Mouse (Mus musculus) liver, embryonic 15.5 days (tissue): ENCODE measurements around the gene Slit3. TPM values are rescaled to one million over a fixed set of nuclear protein-coding genes. Genes with fewer than 3 reads are reported as not detected.

Experiments
- ATAC-seq: fragments of 200-750 bp; cut with Nextera tagmentation; 2 replicates; pipeline ENCODE4 v1.8.0; 2017; ENCODE audit warnings: moderate number of reproducible peaks, mild to moderate bottlenecking, moderate library complexity; ENCODE audit not compliant: insufficient read depth
- H3K27ac ChIP-seq: fragments of 300-500 bp; sonication (generic); replicated peaks from 2 replicates; pipeline ENCODE4 v1.5.1; 2015; ENCODE audit warnings: mild to moderate bottlenecking, inconsistent platforms
- H3K27me3 ChIP-seq: fragments of 300-500 bp; sonication (generic); 2 replicates; pipeline ENCODE4 v1.6.1; 2015; ENCODE audit warnings: mild to moderate bottlenecking, inconsistent platforms
- H3K36me3 ChIP-seq: fragments of 300-500 bp; sonication (generic); replicated peaks from 2 replicates; pipeline ENCODE4 v1.6.1; 2015; ENCODE audit warnings: moderate library complexity, mild to moderate bottlenecking, inconsistent platforms
- H3K4me1 ChIP-seq: fragments of 300-500 bp; sonication (generic); replicated peaks from 2 replicates; pipeline ENCODE4 v1.6.1; 2015; ENCODE audit warnings: inconsistent platforms
- H3K4me2 ChIP-seq: fragments of 300-500 bp; sonication (generic); 2 replicates; pipeline ENCODE4 v1.6.1; 2015; ENCODE audit warnings: moderate library complexity, mild to moderate bottlenecking, inconsistent platforms
- H3K4me3 ChIP-seq: fragments of 300-500 bp; sonication (generic); replicated peaks from 2 replicates; pipeline ENCODE4 v1.5.1; 2015; ENCODE audit warnings: mild to moderate bottlenecking, inconsistent platforms
- H3K9ac ChIP-seq: fragments of 300-500 bp; sonication (generic); 2 replicates; pipeline ENCODE4 v1.6.1; 2015; ENCODE audit warnings: moderate library complexity, mild to moderate bottlenecking, inconsistent platforms
- H3K9me3 ChIP-seq: fragments of 300-500 bp; sonication (generic); replicated peaks from 2 replicates; pipeline ENCODE4 v1.6.1; 2016; ENCODE audit warnings: inconsistent platforms
- WGBS: fragments of 180-500 bp; shearing (Covaris S2); methylation state at CpG from one replicate; pipeline ENCODE4 v1.1.7; 2015; ENCODE audit warnings: mixed read lengths; ENCODE audit not compliant: insufficient replicate concordance; 5-methylcytosine and 5-hydroxymethylcytosine counted together
- polyA plus RNA-seq: library from polyadenylated mRNA; unstranded; fragments of >200 nt; fragmentation: Nextera tagmentation; extraction: Ambion mirVana; gene quantifications from 2 replicates; pipeline ENCODE4 v1.2.1, GENCODE M21; 2015

Slit3 gene
- polyA plus RNA-seq, 1 experiment from 2014 or later, result 0.20 TPM

DNA sequence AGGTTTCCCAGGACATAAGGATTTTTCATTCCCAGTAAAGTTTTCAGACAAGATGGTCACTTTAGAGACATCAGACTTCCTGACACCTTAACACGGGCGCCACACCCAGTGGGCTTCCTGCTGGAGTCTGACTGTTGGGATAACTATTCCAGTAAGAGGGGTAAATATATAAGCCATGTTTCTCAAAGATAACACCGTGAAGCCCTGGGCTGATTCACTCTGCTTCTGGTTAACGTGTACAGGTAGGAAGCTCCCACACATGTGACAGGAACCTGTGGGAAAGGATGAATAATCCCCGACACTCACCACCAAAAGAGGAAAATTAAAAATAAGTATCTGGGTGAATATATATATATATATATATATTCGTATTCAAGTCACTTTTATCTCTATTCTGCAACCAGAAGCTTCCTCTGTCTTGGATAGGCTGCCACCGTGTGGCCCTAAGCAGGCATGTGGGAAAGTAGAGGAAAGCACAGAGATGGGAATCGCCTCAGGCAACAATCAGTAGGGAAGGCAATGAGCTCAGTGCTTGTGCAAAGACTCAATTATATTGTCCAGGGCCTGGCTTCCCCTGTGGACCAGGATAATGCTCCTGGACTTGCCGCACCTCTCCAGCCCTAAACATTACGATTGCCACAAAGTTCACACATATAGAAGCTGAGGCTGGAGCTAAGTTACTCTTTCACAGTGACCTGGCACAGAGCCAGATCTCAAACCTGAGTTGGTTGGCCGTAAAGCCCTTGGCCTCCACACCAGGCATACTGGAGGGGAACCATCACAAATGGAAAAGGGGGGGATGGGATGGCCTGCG lies 286.5 kb downstream of the Slit3 start:
- Histone ChIP-seq H3K4me3 (no peak overlapping the region), H3K9ac (no peak overlapping the region), H3K4me2 (no peak overlapping the region), H3K27ac (no peak overlapping the region), H3K27me3 (no peaks in the 10 kb centered on the region; the same call in 1 of the 2 replicates), H3K9me3 (no peaks in the 10 kb centered on the region), H3K4me1 (no peaks in the 10 kb centered on the region), H3K36me3 (no peaks in the 10 kb centered on the region)
- 44% methylated on average over 12 of the region's 12 CpGs for WGBS
- no peak for ATAC-seq

- Histone ChIP-seq H3K27me3 (no peaks in the 10 kb centered on the region), H3K4me1 (no peaks in the 10 kb centered on the region), H3K9me3 (no peaks in the 10 kb centered on the region), H3K36me3 (no peaks in the 10 kb centered on the region), H3K4me3 (no peak overlapping the region), H3K4me2 (no peak overlapping the region), H3K27ac (no peak overlapping the region), H3K9ac (no peak overlapping the region)
- WGBS, result 45% methylated on average over 3 of the region's 3 CpGs
- ATAC-seq, result no peak
Measured at GRCm38 (mm10) chr11:35410431-35410830, 289.4 kb downstream of the Slit3 start.

DNA sequence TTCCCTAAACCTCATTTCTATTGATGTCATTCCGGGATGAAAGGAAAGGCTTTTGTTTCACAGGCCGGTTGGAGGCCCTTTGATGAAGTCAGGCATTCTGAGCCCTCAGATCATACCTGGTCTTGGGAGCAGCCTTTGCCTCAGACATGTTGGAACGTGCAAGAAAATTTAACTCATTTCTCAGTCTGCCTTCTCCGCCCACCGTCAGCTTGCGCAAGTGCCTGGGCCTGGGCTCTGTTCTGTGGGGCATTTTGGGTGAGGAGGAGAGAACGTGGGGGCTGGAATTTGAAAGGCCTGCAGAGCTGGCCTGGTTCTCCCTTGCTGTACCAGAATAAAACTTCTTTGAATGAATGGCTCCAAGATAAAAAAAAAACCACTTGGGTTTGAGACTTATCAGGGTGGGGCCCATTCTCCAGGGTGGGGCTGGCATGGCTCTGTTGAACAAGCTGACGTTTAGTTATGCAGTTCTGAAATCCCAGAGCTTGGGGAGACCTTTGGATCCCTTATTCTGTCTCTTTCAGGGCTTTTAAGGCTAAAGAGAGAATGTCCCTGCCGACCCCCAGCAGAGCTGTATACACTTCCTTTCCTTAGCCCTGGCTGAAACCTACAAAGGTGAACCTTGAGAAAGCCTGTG lies 294.9 kb downstream of the Slit3 start:
- 52% methylated on average over 9 of the region's 9 CpGs for WGBS
- H3K36me3 ChIP-seq, result no peaks in the 10 kb centered on the region
- ATAC-seq, result no peak
- H3K4me2 ChIP-seq, result no peak overlapping the region
- H3K9me3 ChIP-seq, result no peaks in the 10 kb centered on the region
- H3K9ac ChIP-seq, result no peak overlapping the region
- no peaks in the 10 kb centered on the region for H3K4me1 ChIP-seq
- H3K4me3 ChIP-seq, result no peak overlapping the region
- H3K27me3 ChIP-seq, result no peaks in the 10 kb centered on the region
- H3K27ac ChIP-seq, result no peak overlapping the region

DNA sequence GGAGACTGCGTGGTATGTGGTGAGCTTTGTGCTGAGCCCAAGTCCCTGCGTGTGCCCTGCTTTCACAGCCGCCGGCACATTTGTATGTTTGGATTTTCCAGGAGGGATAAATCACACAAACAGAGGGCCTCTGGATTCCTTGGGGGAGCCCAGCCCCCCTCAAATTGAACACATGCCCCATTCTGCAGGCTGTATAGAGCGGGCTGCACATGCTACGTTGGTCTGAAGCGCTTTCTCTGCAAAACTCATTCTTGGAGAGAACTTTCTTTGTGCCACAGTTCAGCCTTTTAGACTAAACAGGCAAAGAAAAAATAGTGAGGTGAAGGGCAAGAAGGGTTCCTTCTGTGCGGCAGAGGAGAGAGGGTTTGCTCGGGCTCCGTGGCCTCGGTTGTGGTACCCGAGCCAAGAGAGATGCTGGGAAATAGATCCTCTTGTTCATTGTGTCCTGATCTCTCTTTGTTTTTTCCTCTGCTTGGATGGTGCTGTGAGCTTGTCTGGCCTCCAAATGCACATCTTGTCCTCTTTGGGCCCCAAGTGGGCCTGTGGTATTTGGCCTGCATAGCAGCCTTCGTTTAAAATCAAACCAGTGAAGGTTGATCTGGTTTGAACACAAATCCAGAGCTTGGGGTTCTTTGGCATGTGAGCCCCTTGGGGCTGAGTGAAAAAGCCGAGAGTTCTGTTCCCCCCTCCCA lies 295.5 kb downstream of the Slit3 start:
- no peak overlapping the region for H3K9ac ChIP-seq

DNA sequence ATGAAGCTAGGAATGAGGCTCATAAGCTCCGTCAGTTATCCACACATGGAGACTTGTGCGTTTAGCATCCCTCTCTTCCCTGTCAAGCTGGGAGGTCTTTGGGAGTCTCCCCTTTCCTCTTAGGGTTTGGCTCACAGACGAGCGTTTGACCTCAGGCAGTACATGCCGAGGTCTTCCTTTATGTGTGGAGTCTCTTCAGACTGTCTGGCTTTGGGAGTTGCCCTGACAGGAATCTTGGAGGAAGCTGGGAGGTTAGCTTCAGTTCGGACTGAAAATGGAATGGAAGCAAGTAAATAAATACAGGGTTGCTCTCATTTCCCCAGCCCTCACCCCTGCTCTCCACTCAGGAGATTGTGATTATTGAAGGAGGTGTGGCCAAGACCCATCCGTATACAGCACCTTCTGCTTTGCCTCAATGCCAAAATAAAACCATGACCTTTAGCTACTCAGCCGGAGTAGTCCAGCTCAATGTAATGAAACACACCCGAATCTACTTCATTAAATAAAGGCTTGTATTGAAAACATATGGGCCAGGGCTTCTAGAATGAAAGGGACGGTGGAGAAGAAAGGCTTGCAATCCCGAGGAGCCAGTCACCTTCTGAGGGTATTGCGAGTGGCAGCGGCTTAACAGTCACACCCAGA lies 297.0 kb downstream of the Slit3 start:
- Histone ChIP-seq H3K4me1 (no peaks in the 10 kb centered on the region), H3K27ac (no peak overlapping the region), H3K9ac (no peak overlapping the region), H3K4me2 (no peak overlapping the region), H3K27me3 (no peaks in the 10 kb centered on the region), H3K9me3 (no peaks in the 10 kb centered on the region), H3K36me3 (no peaks in the 10 kb centered on the region), H3K4me3 (no peak overlapping the region)
- 50% methylated on average over 13 of the region's 13 CpGs for WGBS
- no peak for ATAC-seq

More for the DNA sequence above, 295.5 kb downstream of the Slit3 start:
- H3K4me3 ChIP-seq, result no peak overlapping the region
- H3K4me1 ChIP-seq, result no peaks in the 10 kb centered on the region
- no peaks in the 10 kb centered on the region for H3K36me3 ChIP-seq
- no peak overlapping the region for H3K27ac ChIP-seq
- H3K4me2 ChIP-seq, result no peak overlapping the region
- 75% methylated on average over 14 of the region's 14 CpGs for WGBS
- no peaks in the 10 kb centered on the region for H3K9me3 ChIP-seq
- no peak for ATAC-seq
- no peaks in the 10 kb centered on the region for H3K27me3 ChIP-seq

DNA sequence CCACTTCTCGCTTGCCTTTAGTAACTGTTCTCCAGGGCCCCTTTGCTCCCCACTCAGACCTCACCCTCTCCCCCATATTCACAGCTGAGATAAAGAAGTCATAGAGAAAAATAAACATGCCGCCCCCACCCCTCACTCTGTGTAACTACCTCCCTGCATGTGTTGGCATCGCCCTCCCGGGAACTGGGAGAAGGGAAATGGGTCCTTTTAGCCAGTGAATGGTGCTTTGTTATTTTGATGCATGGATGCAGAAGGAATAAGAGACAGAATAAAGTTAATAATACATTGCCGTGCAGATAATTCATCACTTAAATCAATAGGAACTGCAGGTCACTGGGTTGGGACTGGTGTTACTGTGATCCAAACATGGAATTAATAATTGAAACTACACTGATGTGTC lies 298.0 kb downstream of the Slit3 start:
- H3K9ac ChIP-seq, result no peak overlapping the region
- no peak overlapping the region for H3K4me2 ChIP-seq
- ATAC-seq, result no peak
- H3K4me3 ChIP-seq, result no peak overlapping the region
- no peak overlapping the region for H3K27ac ChIP-seq
- no peaks in the 10 kb centered on the region for H3K27me3 ChIP-seq
- WGBS, result 66% methylated on average over 5 of the region's 5 CpGs
- no peaks in the 10 kb centered on the region for H3K4me1 ChIP-seq
- H3K9me3 ChIP-seq, result no peaks in the 10 kb centered on the region
- H3K36me3 ChIP-seq, result no peaks in the 10 kb centered on the region

DNA sequence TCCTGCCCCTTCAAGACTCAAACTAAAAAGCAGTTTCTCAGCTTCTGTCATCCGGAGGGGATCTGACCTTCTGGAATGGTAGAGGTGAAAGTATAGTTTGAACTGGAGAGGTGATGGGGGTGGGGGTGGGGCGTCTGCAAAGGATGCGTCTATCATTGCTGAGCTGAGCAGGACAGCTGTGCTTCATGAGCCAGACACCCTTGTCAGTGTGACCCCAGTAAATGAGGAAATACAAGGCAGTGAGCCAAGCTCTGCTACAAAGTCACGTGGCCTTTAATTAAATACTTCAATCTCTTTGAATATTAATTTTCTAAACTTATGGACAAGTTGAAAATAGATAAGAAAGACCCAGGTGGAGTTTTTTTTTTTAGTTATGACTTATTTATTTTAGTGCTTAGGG lies 300.7 kb downstream of the Slit3 start:
- 35% methylated on average over 4 of the region's 4 CpGs for WGBS
- no peak overlapping the region for H3K4me3 ChIP-seq
- ATAC-seq, result no peak
- no peak overlapping the region for H3K27ac ChIP-seq
- no peaks in the 10 kb centered on the region for H3K4me1 ChIP-seq
- no peak overlapping the region for H3K4me2 ChIP-seq
- H3K36me3 ChIP-seq, result no peaks in the 10 kb centered on the region
- no peaks in the 10 kb centered on the region for H3K27me3 ChIP-seq
- H3K9me3 ChIP-seq, result no peaks in the 10 kb centered on the region
- no peak overlapping the region for H3K9ac ChIP-seq

DNA sequence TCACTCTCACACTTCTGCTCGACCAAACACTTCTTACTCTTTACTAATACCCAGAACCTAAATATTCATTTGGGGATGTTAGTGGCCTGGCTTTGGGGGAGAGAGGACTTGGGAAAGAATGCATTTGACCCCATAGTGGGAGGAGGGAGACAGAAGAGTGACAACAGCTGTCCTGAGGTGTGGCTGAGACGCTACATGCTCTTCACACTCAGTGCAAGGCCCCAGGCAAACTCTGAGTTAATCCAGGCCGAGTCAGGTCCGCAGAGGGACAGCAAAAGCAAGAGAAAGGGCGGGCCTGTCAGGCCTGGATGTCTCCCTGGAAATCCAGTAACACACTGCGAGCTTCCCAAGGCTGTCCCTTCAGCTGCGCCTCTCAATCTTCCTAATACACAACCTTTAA lies 307.0 kb downstream of the Slit3 start:
- H3K4me1 ChIP-seq, result no peaks in the 10 kb centered on the region
- ATAC-seq, result no peak
- 49% methylated on average over 7 of the region's 7 CpGs for WGBS

DNA sequence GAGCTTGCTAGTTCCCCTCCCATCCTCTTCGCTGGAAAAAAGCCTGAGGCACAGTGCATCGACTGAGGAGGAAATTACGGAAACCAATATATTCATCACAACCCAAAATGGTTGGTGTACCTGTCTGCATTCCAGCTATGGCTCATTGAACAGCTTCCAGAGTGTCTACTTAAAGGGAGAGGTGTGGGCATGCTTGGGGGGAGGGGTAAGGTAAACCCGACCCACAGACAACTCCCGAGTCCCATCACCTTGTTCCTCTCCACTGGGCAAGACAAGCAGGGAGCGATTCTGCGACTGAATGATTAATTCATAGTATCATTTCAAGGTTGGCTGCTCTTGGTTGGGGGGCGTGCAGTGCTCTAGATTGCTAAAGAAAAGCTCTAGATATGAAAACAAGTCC lies 310.1 kb downstream of the Slit3 start:
- Histone ChIP-seq H3K4me3 (no peak overlapping the region), H3K27ac (no peak overlapping the region), H3K4me2 (no peak overlapping the region), H3K27me3 (no peaks in the 10 kb centered on the region), H3K9ac (no peak overlapping the region), H3K9me3 (no peaks in the 10 kb centered on the region), H3K36me3 (no peaks in the 10 kb centered on the region), H3K4me1 (no peaks in the 10 kb centered on the region)
- WGBS, result 59% methylated on average over 8 of the region's 8 CpGs
- ATAC-seq, result no peak

More for the DNA sequence above, 307.0 kb downstream of the Slit3 start:
- no peak overlapping the region for H3K9ac ChIP-seq
- no peaks in the 10 kb centered on the region for H3K27me3 ChIP-seq
- H3K4me2 ChIP-seq, result no peak overlapping the region
- H3K9me3 ChIP-seq, result no peaks in the 10 kb centered on the region
- H3K4me3 ChIP-seq, result no peak overlapping the region
- no peaks in the 10 kb centered on the region for H3K36me3 ChIP-seq
- H3K27ac ChIP-seq, result no peak overlapping the region

GRCm38 (mm10) chr11:35437510-35437909 lies 316.5 kb downstream of the Slit3 start:
- WGBS, result 67% methylated on average over 6 of the region's 6 CpGs
- ATAC-seq, result no peak

DNA sequence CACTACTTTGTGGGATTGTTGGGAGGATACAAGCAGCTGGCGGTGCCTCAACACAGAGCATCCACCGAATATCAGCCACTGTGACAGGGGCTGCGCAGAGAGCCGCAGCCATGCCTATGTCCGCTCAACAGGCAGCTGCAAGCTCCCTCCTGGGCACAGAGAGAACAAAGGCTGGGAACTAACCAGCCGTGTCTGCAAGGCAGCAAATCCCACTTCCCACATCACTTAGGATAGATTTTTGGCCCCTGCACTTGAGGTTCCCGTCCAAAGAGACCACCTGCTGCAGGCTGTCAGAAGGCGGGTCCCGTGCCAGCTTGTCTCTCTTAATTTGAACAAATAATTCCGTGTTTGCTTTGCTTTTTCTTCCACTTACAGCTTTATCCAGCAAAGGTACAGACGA lies 319.2 kb downstream of the Slit3 start:
- Histone ChIP-seq H3K4me3 (no peak overlapping the region), H3K27ac (no peak overlapping the region), H3K9me3 (no peaks in the 10 kb centered on the region), H3K36me3 (no peaks in the 10 kb centered on the region), H3K4me1 (no peaks in the 10 kb centered on the region), H3K27me3 (no peaks in the 10 kb centered on the region), H3K9ac (no peak overlapping the region), H3K4me2 (no peak overlapping the region)
- 67% methylated on average over 11 of the region's 11 CpGs for WGBS
- no peak for ATAC-seq

More at GRCm38 (mm10) chr11:35437510-35437909, 316.5 kb downstream of the Slit3 start:
- Histone ChIP-seq H3K4me1 (no peaks in the 10 kb centered on the region), H3K4me2 (no peak overlapping the region), H3K36me3 (no peaks in the 10 kb centered on the region), H3K27ac (no peak overlapping the region), H3K4me3 (no peak overlapping the region), H3K9ac (no peak overlapping the region), H3K9me3 (no peaks in the 10 kb centered on the region), H3K27me3 (no peaks in the 10 kb centered on the region)
